Mouse (Mus musculus): ENCODE measurements around the gene Psd4.

GRCm38 (mm10) chr2:24425630-24426029, 58.2 kb downstream of the Psd4 start:
- TF ChIP-seq CTCF (IDR thresholded peaks at IDR 0.05) (no peak), POLR2A (IDR thresholded peaks at IDR 0.05; ENCODE audit: insufficient read depth, low read depth, low read length) (no peak)

All from heart, adult 2 months (tissue).